Mouse (Mus musculus): Measurements from ENCODE around the gene B230104I21Rik.

DNA sequence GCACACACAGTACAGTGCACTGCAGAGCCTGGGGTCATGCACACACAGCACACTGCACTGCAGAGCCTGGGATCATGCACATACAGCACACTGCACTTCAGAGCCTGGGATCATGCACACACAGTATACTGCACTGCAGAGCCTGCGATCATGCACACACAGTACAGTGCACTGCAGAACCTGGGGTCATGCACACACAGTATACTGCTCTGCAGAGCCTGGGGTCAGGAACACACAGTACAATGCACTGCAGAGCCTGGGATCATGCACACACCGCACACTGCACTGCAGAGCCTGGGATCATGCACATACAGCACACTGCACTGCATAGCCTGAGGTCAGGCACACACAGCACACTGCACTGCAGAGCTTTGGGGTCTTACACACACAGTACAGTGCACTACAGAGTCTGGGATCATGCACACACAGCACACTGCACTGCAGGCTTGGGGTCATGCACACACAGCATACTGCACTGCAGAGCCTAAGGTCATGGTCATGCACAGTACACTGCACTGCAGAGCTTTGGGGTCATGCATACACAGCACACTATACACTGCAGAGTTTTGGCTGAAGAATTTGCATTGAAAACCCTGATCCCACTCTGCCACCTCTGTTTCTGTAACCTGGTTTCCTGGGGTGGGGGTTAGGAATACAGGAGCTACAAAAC, 23.6 kb upstream of the B230104I21Rik start:
- no peak for TF ChIP-seq POLR2A (IDR thresholded peaks at IDR 0.05; ENCODE audit: insufficient read length, low read depth)
- TF ChIP-seq TCF12 (IDR thresholded peaks at IDR 0.05; ENCODE audit: insufficient read depth, poor library complexity, severe bottlenecking) = no peak
- no peak for TF ChIP-seq POLR2AphosphoS2 (IDR thresholded peaks at IDR 0.05; ENCODE audit: insufficient read length, low read depth)
- TF ChIP-seq MAX (IDR thresholded peaks at IDR 0.05; ENCODE audit: low read depth) = no peak
- no peak for TF ChIP-seq REST (IDR thresholded peaks at IDR 0.05; ENCODE audit: insufficient read depth, insufficient read length)
- TF ChIP-seq E2F4 (IDR thresholded peaks at IDR 0.05; ENCODE audit: insufficient read depth) = no peak
- no peak for TF ChIP-seq USF1 (IDR thresholded peaks at IDR 0.05; ENCODE audit: low read depth)
- no peak for TF ChIP-seq CEBPB (IDR thresholded peaks at IDR 0.05; ENCODE audit: insufficient read depth, poor library complexity, severe bottlenecking)
- TF ChIP-seq SRF (IDR thresholded peaks at IDR 0.05; ENCODE audit: control insufficient read depth, insufficient read length, low read depth) = no peak
- no peak for TF ChIP-seq MYOD1 (IDR thresholded peaks at IDR 0.05; ENCODE audit: control insufficient read depth in 1 of 3, insufficient read length in 2 of 3, low read depth in 2 of 3)
